Mouse (Mus musculus) spleen, postnatal 14 days (tissue): Measurements from ENCODE around the gene Pcsk4.

Experiments
- DNase-seq, 2 experiments: peaks; one replicate each; pipeline ENCODE4 v3.0.0; 2021 to 2022; ENCODE audit warnings: low spot score in 2 of 2

Gene Pcsk4

GRCm38 (mm10) chr10:80329273-80330081 lies at the start of gene Pcsk4, which contains the start of gene Reep6:
TSS of gene Pcsk4 (minus strand) at chr10:80329498.
TSS of gene Reep6 (plus strand) at chr10:80329953.
- peak; percentile 87 to 88 for DNase-seq

- no peak for DNase-seq
Observed at GRCm38 (mm10) chr10:80377716-80378115, 48.4 kb upstream of the Pcsk4 start.

GRCm38 (mm10) chr10:80376160-80376559 lies 46.9 kb upstream of the Pcsk4 start:
- DNase-seq: peak; percentile 82 to 91

- DNase-seq: peak; percentile 54 to 79
Observed at GRCm38 (mm10) chr10:80374063-80374462, 44.8 kb upstream of the Pcsk4 start.

- DNase-seq: no peak
Observed at GRCm38 (mm10) chr10:80372706-80373105, 43.4 kb upstream of the Pcsk4 start.

GRCm38 (mm10) chr10:80371983-80372382 lies 42.7 kb upstream of the Pcsk4 start:
- no peak for DNase-seq

GRCm38 (mm10) chr10:80371411-80371966 lies 42.2 kb upstream of the Pcsk4 start:
- DNase-seq: peak in 1 of 2 experiments; percentile 64

- DNase-seq: no peak
Observed at GRCm38 (mm10) chr10:80369995-80370747, 40.9 kb upstream of the Pcsk4 start.

- DNase-seq: no peak
Observed at GRCm38 (mm10) chr10:80368392-80368791, 39.1 kb upstream of the Pcsk4 start.

GRCm38 (mm10) chr10:80367954-80368353 lies 38.7 kb upstream of the Pcsk4 start:
- no peak for DNase-seq

GRCm38 (mm10) chr10:80365736-80366135 lies 36.4 kb upstream of the Pcsk4 start:
- no peak for DNase-seq

GRCm38 (mm10) chr10:80363734-80364133 lies 34.4 kb upstream of the Pcsk4 start:
- DNase-seq: no peak

GRCm38 (mm10) chr10:80357994-80358639 lies 28.8 kb upstream of the Pcsk4 start:
- DNase-seq: no peak

GRCm38 (mm10) chr10:80357336-80357735 lies 28.0 kb upstream of the Pcsk4 start:
- DNase-seq: no peak

- no peak for DNase-seq
Observed at GRCm38 (mm10) chr10:80356737-80357136, 27.4 kb upstream of the Pcsk4 start.

- DNase-seq: no peak
Observed at GRCm38 (mm10) chr10:80356001-80356682, 26.8 kb upstream of the Pcsk4 start, which contains the start of gene Plk5. TSS of gene Plk5 (plus strand) at chr10:80356459.

GRCm38 (mm10) chr10:80355431-80355830 lies 26.1 kb upstream of the Pcsk4 start:
- DNase-seq: no peak

GRCm38 (mm10) chr10:80352727-80353126 lies 23.4 kb upstream of the Pcsk4 start:
- no peak for DNase-seq

- no peak for DNase-seq
Observed at GRCm38 (mm10) chr10:80351896-80352295, 22.6 kb upstream of the Pcsk4 start.

- DNase-seq: peak; percentile 78 to 89
Observed at GRCm38 (mm10) chr10:80350292-80350691, 21.0 kb upstream of the Pcsk4 start.

GRCm38 (mm10) chr10:80348981-80349380 lies 19.7 kb upstream of the Pcsk4 start:
- DNase-seq: no peak
